Mouse (Mus musculus) heart, postnatal 25 days (tissue): ENCODE measurements around the gene Cks2. TPM values are rescaled to one million over a fixed set of nuclear protein-coding genes. Genes with fewer than 3 reads are reported as not detected.
A peak's percentile ranks its signal among the peaks of the same experiment; 100 is the strongest.

Experiments used
- DNase-seq: peaks from one replicate; pipeline ENCODE4 v3.0.0; 2022; ENCODE audit warnings: low spot score
- intact Hi-C: fragments of 180-260 bp; cut with DNase I; formaldehyde crosslinking; loops from one replicate; pipeline ENCODE4 v1.15.1; 2025
- total RNA-seq, 2 experiments: library from RNA; stranded (reverse); gene quantifications; 2 replicates each; pipeline ENCODE4 v1.2.3; 2021

Cks2 gene
- total RNA-seq = 1 to 10 TPM; 1.8 to 2.5 TPM

DNA sequence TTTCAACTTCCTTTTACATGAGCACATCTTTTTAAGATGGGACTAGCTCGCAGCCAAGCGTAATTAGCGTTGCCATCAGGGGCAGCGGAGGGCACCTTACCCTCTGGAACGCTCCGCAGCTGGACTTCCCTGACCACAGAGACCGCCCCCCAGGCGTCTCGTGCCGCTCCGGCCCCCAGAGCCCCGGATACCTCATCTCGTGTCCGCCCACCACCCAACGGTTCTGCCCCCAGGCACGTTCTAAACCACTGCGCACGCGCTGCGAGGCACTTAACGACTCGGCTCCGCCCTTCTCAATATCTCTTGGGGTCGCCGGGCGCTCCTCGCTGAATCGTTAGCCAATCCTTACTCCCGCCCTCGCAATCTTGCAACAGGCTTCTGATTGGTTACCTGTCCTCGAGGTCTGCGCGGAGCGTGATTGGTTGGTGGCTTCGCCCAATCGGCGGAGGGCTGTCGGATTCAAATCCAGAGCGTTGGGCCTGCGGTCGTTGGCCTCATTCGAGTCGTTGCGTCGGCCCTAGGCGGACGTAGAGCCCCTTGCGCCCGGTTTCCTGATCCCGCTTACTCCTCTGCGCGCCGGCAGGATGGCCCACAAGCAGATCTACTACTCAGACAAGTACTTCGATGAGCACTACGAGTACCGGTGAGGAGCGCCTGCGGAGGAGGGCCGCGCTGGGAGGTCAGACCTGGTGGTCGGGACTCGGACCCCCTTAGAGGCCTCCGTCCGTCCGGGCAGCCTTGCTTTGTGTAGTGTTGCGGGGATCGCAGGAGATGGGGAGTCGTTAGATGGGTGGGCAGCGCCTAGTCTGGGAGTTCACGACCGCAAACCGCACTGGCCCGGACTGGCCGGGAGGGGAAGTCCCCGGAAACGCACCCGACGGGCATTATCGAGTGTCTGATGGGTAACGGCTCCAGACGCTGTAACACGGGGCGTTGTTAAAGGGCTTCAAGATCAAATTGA lies at the start of gene Cks2:
TSS of gene Cks2 (plus strand) at position 404 of the 961 bp plus-strand sequence.
- DNase-seq = peak; percentile 95
- intact Hi-C loops = loop anchor here (10.0 kb wide), 1 partner anchor 540 kb away; the partner anchor contains the start of gene Spin1

DNA sequence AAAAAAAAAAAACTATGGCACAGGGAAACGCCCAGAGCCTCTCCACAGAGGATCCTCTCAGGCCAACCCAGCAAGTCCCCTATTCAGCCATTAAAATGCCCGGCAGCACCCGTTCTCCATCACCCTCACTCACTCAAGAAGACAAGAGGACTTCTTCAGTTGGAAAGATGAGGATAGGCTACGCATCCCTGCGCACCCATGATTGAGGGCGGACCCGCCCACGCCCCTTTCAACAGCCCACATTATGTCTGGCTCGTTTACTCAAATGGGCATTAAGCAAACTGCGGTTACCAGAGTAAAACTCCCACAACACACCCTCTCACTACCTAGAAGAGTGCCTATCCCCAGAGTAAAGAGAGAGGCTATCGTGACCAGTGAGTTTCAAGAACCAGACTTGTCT lies 49.6 kb upstream of the Cks2 start:
- intact Hi-C loops = no loop called here
- no peak for DNase-seq

DNA sequence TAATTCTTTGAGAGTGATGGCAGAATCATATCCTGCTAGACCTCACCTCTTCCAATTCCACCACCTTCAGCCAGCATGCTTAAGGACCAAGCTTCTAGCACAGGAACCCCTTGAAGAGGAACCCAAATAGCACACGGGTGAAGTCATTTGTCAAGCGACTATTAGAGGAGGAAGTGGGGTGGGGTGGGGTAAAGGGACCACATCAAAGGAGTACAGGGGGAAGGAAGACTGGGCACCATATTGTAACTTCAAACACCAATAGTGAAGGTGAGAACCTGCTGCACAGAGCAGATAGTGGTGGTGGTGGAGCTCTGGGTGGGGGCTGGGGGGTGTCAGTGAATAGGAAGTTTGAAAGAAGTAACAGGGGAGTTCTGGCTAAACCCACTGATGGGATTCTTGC lies 47.0 kb upstream of the Cks2 start:
- no peak for DNase-seq
- intact Hi-C loops = no loop called here

DNA sequence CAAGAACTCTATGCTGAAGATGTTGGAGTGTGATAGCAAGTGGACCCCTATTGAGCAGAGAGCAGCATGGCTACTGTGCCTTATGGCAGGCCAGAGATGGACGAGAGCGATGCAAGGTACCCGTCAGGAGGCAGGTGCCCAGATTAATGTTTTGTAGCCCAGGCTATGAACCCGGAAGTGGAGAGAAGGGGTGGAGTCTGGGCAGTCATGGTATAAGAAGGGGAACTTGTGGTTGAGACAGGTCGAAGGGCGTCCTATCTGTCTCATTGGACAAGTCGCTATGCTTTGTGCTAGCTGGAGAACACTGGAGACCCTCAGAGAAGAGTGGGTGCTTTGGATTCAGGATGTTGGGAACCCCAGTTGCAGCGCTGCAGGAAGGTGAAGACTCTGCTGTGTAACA lies 44.9 kb upstream of the Cks2 start:
- DNase-seq = no peak
- intact Hi-C loops = no loop called here

DNA sequence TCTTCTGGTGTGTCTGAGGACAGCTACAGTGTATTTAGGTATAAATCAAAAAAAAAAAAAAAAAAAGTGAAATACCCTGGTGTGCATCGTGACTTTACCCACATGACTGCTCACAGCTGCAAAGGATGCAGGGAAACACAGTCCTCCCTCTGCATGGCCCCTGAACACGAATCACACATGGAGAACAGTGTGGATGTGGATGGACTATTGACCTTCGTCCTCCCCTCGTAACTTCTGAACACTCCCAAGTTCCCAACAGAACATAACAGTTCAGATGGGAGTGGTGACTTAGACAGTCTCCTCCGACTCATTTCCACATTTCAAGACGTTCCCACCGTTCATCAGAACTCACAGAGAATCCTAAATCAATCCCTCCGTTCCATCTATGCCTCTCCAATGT lies 42.3 kb upstream of the Cks2 start:
- DNase-seq = no peak
- intact Hi-C loops = no loop called here

- intact Hi-C loops = no loop called here
- DNase-seq = no peak
These were observed 41.7 kb upstream of the Cks2 start for GRCm38 (mm10) chr13:51603221-51603893.

- intact Hi-C loops = no loop called here
- no peak for DNase-seq
These were observed 41.2 kb upstream of the Cks2 start for GRCm38 (mm10) chr13:51603894-51604244.

- intact Hi-C loops = no loop called here
- DNase-seq = no peak
These were observed 35.8 kb upstream of the Cks2 start for GRCm38 (mm10) chr13:51609231-51609630.

GRCm38 (mm10) chr13:51611060-51611459 lies 34.0 kb upstream of the Cks2 start:
- intact Hi-C loops = loop anchor here (10.0 kb wide), 1 partner anchor 146 kb away; no protein-coding TSS in a partner anchor
- no peak for DNase-seq

DNA sequence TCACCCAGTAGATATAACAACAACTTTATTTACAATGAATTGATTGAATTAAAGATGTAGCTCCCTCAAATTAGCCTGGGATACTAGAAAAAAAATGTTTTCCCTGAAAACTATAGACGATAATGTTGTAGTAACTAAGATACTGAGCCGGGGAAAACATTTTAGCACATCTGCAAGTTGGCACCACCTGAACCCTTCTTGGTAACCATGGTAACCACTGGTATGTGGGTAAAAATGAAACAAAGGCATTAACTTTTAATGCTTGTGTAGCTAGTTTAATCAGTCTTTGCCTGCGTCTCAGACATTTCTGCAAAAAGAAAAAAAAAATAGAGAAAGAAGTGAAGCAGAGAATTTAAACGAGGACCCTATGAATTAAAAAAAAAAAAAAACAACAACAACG lies 33.5 kb upstream of the Cks2 start:
- no peak for DNase-seq
- intact Hi-C loops = loop anchor here (10.0 kb wide), 1 partner anchor 147 kb away; no protein-coding TSS in a partner anchor

GRCm38 (mm10) chr13:51615815-51616214 lies 29.2 kb upstream of the Cks2 start:
- no peak for DNase-seq
- intact Hi-C loops = loop anchor here (5.0 to 10.0 kb wide), 3 partner anchors 151 to 424 kb away; no protein-coding TSS in a partner anchor

GRCm38 (mm10) chr13:51616417-51617044 lies 28.5 kb upstream of the Cks2 start:
- intact Hi-C loops = loop anchor here (5.0 to 10.0 kb wide), 3 partner anchors 152 to 424 kb away; no protein-coding TSS in a partner anchor
- DNase-seq = no peak

DNA sequence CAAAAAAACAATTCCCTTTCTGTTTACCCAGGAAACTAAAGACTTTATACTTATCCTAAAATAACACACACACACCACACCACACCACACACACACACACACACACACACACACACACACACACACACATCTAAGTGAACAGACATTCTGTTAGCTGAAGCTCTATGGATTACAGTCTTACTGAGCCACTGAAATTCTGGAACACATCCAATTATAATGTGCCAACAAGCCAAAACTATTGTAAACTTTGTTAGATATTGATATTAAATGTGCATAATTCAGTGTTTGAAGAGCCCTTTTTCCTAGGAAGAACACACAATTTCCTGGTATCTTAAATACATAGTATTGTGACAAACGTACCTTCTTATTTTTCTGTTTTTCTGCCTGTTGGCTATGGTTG lies 27.7 kb upstream of the Cks2 start:
- intact Hi-C loops = loop anchor here (5.0 to 10.0 kb wide), 3 partner anchors 153 to 425 kb away; no protein-coding TSS in a partner anchor

DNA sequence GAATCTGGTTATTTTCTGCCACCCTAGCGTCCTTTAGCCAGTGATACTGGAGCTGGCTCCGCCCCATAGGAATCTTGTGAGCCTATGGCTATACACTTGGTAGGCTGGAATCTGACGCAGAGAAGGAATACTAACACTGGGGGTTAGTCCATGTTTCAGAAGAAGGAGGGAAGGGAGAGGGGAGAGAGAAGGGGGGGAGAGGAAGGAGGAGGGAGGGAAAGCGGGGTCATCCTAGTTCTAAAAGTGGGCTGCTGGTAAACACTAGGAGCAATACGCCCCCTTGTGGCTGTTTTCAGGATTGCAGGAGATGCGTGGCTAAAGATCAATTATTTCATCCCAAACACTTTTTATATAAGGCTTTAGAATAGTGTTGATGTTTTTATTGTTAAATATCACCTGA lies 27.2 kb upstream of the Cks2 start:
- no peak for DNase-seq
- intact Hi-C loops = loop anchor here (2.0 to 10.0 kb wide), 4 partner anchors 153 to 669 kb away; no protein-coding TSS in a partner anchor

More for the DNA sequence above, 27.7 kb upstream of the Cks2 start:
- DNase-seq = no peak

DNA sequence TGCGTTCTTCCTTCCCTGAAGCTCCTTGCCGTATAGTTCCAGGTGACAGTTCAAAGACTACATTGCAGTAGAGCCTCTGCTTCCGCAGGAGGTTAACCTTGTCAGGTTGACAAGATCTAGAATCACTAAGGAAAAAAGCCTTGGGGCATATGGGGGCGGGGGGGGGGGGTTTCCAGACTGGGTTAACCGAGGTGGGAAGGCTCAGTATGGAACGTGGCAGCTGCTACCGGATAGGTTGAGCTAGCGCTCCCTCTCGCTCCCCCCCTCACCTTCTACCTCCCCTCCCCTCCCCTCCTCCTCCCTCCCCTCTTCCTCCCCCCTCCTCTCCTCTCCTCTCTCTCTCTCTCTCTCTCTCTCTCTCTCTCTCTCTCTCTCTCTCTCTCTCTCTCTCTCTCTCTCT lies 26.4 kb upstream of the Cks2 start:
- no peak for DNase-seq
- intact Hi-C loops = loop anchor here (2.0 to 10.0 kb wide), 4 partner anchors 154 to 670 kb away; no protein-coding TSS in a partner anchor

GRCm38 (mm10) chr13:51622626-51623025 lies 22.4 kb upstream of the Cks2 start:
- DNase-seq = no peak
- intact Hi-C loops = no loop called here

GRCm38 (mm10) chr13:51623678-51624077 lies 21.4 kb upstream of the Cks2 start:
- intact Hi-C loops = no loop called here
- no peak for DNase-seq

GRCm38 (mm10) chr13:51628273-51628848 lies 16.7 kb upstream of the Cks2 start:
- intact Hi-C loops = no loop called here
- no peak for DNase-seq

- DNase-seq = no peak
- intact Hi-C loops = no loop called here
These were observed 13.6 kb upstream of the Cks2 start for GRCm38 (mm10) chr13:51631354-51631992.
